Mouse (Mus musculus): Measurements from ENCODE around the gene Riok1. TPM values are rescaled to one million over a fixed set of nuclear protein-coding genes. Genes with fewer than 3 reads are reported as not detected.

Riok1 gene
- polyA plus RNA-seq, 1 experiment = 56.8 TPM

DNA sequence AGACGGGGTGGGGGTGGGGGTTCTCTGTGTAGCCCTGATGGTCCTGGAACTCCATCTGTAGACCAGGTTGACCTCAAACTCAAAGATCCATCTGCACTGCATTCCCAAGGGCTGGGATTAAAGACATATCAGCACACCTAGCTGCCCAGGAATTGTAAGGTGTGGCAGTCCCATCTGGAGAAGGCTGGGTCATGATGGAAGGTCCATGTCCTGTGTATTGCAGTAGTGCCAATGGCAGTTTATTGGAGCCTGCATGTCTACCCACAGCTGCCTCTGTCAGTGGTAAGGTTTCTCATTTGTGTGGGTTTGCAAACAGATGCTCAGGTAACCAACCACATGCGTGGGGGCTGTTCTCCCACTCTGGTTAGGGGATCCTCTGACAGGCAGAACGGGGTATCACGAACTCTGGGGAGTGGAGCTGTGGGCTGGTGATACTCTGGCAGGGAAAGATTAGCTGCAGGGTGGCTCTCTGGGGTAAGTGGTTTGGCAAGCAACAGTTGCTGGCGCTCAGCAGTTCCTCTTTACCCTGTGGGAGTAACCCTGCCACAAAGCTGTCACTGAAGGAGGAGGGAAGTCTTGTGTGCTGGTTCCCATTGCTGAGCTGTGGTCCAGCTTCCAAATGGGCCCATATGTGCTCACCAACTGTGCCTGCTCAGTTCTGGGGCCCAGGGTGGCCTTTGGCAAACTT lies 26.9 kb upstream of the Riok1 start:
- no peak for TF ChIP-seq CTCF (IDR thresholded peaks at IDR 0.05; ENCODE audit: borderline replicate concordance, insufficient read depth, low read length)
- TF ChIP-seq POLR2A (IDR thresholded peaks at IDR 0.05; ENCODE audit: low read depth, low read length) = no peak
- H3K4me1 ChIP-seq (ENCODE audit: control insufficient read depth, insufficient read depth, low read length) = peaks cover 7% of the 10 kb centered on the region
- H3K27ac ChIP-seq (ENCODE audit: insufficient read depth, low read length) = no peak overlapping the region
- H3K4me3 ChIP-seq (ENCODE audit: insufficient read depth, low read length) = no peak overlapping the region

DNA sequence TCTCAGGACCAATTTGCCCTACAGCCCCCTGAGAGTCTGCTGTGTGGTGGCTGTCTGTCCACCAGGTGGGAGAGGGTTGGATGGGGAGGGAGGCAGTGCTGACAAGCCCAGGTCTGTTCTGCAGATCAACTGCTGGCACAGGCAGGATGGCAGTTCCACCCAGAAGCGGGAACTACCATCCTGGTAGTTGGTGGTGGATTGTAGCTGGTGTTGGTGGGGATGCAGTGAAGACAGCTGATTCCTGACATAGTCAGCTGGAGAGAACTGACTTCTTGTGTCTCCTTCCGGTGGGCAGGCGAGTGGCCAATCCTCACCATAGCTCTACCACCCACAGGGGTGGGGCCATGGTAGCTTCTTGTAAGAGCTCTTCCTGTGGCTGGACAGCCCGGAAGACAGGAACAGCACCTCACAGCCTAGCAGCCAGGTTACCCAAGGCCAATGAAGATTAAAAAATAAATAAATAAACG lies 26.3 kb upstream of the Riok1 start:
- Histone ChIP-seq H3K27ac (ENCODE audit: insufficient read depth, low read length) (no peak overlapping the region), H3K4me3 (ENCODE audit: insufficient read depth, low read length) (no peak overlapping the region), H3K4me1 (ENCODE audit: control insufficient read depth, insufficient read depth, low read length) (peaks cover 7% of the 10 kb centered on the region)
- no peak for TF ChIP-seq POLR2A (IDR thresholded peaks at IDR 0.05; ENCODE audit: low read depth, low read length)
- no peak for TF ChIP-seq CTCF (IDR thresholded peaks at IDR 0.05; ENCODE audit: borderline replicate concordance, insufficient read depth, low read length)

DNA sequence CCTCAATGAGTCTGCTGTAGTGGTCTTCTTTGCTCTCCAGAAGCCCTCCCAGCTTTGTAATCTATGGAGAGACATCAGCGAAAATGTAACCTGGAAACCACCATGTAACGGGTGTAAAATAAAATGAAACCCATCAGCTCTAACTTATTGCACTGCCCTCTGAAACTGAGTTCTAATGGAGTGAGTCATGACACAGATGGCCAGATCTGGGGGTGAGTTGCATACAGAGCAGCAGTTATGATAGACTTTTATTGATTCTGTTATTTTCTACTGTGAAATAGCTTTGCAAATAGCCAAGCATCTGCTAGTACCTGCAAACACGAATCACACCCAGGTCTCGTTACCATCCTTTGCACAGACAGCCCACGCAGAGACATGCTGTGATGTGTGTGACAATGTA lies 24.4 kb upstream of the Riok1 start:
- H3K4me1 ChIP-seq (ENCODE audit: control insufficient read depth, insufficient read depth, low read length) = peaks cover 7% of the 10 kb centered on the region
- H3K27ac ChIP-seq (ENCODE audit: insufficient read depth, low read length) = peak overlapping the region; percentile 78
- H3K4me3 ChIP-seq (ENCODE audit: insufficient read depth, low read length) = no peak overlapping the region
- TF ChIP-seq CTCF (IDR thresholded peaks at IDR 0.05; ENCODE audit: borderline replicate concordance, insufficient read depth, low read length) (no peak), POLR2A (IDR thresholded peaks at IDR 0.05; ENCODE audit: low read depth, low read length) (no peak)

DNA sequence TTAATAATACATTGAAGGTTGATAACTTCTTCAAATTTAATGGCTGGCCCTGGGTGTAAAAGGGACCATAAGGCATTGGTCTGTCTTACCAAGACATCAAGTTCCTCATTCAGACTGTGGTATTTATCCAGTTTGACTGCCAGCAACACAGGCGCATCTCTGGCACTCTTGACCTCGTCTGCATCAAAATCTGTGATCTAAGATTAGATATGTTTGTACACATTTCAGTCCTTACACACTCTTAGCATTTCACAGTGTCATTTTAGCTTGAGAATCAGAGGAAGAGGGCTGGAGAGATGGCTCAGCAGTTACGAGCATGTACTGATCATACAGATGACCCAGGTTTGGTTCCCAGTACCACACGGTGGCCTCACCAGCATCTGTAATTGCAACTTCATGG lies 21.2 kb upstream of the Riok1 start:
- no peak overlapping the region for H3K27ac ChIP-seq (ENCODE audit: insufficient read depth, low read length)
- no peak overlapping the region for H3K4me3 ChIP-seq (ENCODE audit: insufficient read depth, low read length)
- H3K4me1 ChIP-seq (ENCODE audit: control insufficient read depth, insufficient read depth, low read length) = peaks cover 7% of the 10 kb centered on the region
- no peak for TF ChIP-seq CTCF (IDR thresholded peaks at IDR 0.05; ENCODE audit: borderline replicate concordance, insufficient read depth, low read length)
- TF ChIP-seq POLR2A (IDR thresholded peaks at IDR 0.05; ENCODE audit: low read depth, low read length) = no peak

DNA sequence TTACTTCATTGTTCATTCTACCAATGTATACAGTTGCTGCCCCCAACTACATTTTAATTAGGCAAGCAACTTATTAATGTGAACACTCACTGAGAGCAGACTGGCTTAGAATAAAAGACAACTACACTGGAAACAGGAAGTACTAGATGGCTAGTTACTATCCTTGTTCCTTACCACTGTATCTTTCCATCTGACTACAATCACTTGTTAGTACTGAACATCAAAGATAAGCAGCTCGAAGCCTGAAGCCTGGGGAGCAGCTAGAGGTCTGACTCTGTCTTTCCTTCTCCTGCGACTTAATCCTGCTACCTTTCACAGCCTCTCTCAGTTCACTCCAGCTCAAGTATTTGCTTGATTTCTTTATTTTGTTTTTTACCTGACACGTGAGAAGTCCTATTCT lies 18.0 kb upstream of the Riok1 start:
- no peak overlapping the region for H3K4me3 ChIP-seq (ENCODE audit: insufficient read depth, low read length)
- H3K4me1 ChIP-seq (ENCODE audit: control insufficient read depth, insufficient read depth, low read length) = no peaks in the 10 kb centered on the region
- TF ChIP-seq POLR2A (IDR thresholded peaks at IDR 0.05; ENCODE audit: low read depth, low read length) (no peak), CTCF (IDR thresholded peaks at IDR 0.05; ENCODE audit: borderline replicate concordance, insufficient read depth, low read length) (no peak)

DNA sequence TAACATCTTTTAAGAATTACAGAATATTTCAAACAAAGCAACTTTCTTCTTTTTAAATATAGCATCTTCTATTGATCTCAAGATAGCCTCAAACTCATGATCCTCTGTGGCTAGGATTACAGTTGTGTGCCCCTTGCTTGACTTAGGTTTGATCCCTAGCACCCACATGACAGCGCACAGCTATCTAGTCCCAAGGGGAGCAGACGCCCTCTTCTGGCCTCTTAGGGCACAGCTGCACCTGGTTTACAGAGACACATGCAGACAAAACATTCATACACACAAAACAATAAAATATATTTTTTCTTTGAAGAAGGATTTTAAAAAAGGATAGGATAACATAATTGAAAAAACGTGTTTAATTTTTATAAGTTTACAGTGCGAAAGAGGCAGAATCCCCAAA lies 10.9 kb upstream of the Riok1 start:
- no peak overlapping the region for H3K4me3 ChIP-seq (ENCODE audit: insufficient read depth, low read length)
- no peaks in the 10 kb centered on the region for H3K4me1 ChIP-seq (ENCODE audit: control insufficient read depth, insufficient read depth, low read length)
- TF ChIP-seq POLR2A (IDR thresholded peaks at IDR 0.05; ENCODE audit: low read depth, low read length) = no peak
- TF ChIP-seq CTCF (IDR thresholded peaks at IDR 0.05; ENCODE audit: borderline replicate concordance, insufficient read depth, low read length) = 0 out of 2 replicates have a peak, but pooled peaks have one; percentile 10
- H3K27ac ChIP-seq (ENCODE audit: insufficient read depth, low read length) = no peak overlapping the region

More for the DNA sequence above, 18.0 kb upstream of the Riok1 start:
- no peak overlapping the region for H3K27ac ChIP-seq (ENCODE audit: insufficient read depth, low read length)

DNA sequence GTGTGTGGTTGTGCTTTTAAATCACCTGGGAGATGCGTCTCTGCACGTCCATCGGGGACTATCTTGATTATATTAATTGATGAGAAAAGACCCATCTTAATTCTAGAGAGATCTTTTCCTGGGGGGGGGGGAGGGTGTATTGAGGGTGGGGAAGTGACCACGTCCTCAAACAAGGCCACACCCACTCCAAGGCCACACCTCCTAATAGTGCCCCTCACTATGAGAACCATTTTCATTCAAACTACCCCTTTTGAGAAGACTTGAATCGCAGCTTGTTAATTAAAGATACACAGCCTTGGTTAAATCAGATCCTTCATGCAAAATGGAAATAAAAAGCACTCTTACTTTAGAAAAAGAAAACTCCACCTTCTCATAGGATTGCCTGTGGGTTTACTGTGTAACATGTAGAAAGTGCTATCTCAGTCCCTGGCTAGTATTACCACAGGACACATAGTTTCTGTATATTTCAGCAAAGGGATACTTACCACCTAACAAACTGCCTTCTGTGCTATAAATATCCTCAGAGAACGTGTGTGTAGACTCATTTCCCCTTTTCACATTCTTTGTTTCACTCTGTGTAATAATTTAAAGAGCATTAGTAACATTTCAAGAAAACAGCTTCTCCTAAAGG lies 9.1 kb upstream of the Riok1 start:
- Histone ChIP-seq H3K4me3 (ENCODE audit: insufficient read depth, low read length) (no peak overlapping the region), H3K27ac (ENCODE audit: insufficient read depth, low read length) (no peak overlapping the region), H3K4me1 (ENCODE audit: control insufficient read depth, insufficient read depth, low read length) (no peaks in the 10 kb centered on the region)
- TF ChIP-seq POLR2A (IDR thresholded peaks at IDR 0.05; ENCODE audit: low read depth, low read length) = no peak
- TF ChIP-seq CTCF (IDR thresholded peaks at IDR 0.05; ENCODE audit: borderline replicate concordance, insufficient read depth, low read length) = no peak

DNA sequence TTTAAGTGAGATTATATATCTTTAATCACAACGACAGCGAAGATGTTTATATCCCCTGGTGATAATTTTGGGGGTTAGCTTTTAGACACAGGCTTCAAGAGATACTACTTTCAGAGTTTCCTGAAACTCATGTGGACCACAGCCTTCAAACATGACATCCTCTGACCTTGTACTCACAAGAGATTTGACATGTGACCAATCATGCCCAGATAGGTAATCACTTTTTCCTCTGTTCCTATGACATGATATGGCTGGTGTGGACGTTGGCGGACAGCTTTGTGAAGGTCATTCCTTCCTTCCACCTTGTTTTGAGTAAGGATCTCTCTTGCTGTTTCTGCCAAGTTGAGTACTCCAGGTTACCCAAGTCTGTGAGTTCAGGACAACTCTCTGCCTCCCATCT lies 8.4 kb upstream of the Riok1 start:
- TF ChIP-seq CTCF (IDR thresholded peaks at IDR 0.05; ENCODE audit: borderline replicate concordance, insufficient read depth, low read length) = no peak
- Histone ChIP-seq H3K27ac (ENCODE audit: insufficient read depth, low read length) (no peak overlapping the region), H3K4me1 (ENCODE audit: control insufficient read depth, insufficient read depth, low read length) (no peaks in the 10 kb centered on the region), H3K4me3 (ENCODE audit: insufficient read depth, low read length) (no peak overlapping the region)

DNA sequence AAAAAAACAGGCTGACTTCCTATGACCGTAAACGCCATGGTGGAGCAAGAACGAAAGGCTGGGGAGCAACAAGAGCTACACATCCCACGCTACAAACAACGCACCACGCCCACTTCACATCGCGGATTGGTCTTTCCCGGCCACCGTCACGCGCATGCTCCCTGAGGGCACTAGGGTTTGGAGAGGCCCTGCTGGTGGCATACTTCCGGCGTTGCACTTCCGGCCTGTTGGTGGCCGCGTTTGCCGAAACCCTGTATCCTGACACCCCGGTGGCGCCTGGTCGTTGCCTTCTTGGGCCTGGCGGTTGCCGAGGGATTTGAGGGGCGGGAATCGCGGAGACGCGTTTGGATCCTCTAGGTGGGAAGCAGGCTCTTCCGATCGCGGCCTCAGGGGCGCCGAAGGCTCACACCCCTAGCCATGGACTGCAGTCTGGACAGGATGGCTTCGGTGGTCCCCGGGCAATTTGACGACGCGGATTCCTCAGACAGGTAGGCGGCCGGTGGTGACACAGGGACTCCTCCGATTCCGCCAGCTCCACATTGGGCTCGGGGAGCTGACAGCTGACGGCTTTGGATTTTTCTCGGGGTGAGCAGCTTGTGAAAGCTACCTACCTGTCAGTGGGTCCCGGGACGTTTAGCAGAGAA lies 371 bp downstream of the Riok1 start, which contains the start of gene Cage1:
Gene Cage1 (minus strand): TSS at position 26 of the 644 bp plus-strand sequence.
- peaks cover 3% of the 10 kb centered on the region for H3K4me1 ChIP-seq (ENCODE audit: control insufficient read depth, insufficient read depth, low read length)
- peak within 1 kb of the TSS; percentile 85 for H3K4me3 ChIP-seq (ENCODE audit: insufficient read depth, low read length)
- peak within 1 kb of the TSS; percentile 56 for H3K27ac ChIP-seq (ENCODE audit: insufficient read depth, low read length)
- TF ChIP-seq CTCF (IDR thresholded peaks at IDR 0.05; ENCODE audit: borderline replicate concordance, insufficient read depth, low read length) (no peak), POLR2A (IDR thresholded peaks at IDR 0.05; ENCODE audit: low read depth, low read length) (peak; percentile 83)

DNA sequence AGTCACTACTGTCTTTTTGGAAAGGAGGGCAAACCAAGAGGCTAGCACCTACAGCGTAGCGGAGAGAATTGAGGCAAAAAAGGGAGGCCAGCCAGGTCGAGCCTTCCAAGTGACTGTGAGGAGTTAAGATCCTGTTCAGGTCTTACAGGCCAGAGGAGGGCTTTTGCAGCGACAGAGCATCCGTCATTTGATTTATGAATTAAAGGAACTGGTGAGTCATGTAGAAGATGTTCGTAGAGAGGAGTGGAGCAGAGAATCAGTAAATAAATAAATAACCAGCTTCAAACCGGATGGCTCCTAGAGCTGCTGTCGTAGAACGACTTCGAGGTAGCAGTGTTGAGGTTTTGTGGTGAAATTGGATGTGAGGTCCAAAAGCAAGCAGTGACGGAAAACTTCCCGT lies 1.0 kb downstream of the Riok1 start:
- no peak for TF ChIP-seq POLR2A (IDR thresholded peaks at IDR 0.05; ENCODE audit: low read depth, low read length)
- TF ChIP-seq CTCF (IDR thresholded peaks at IDR 0.05; ENCODE audit: borderline replicate concordance, insufficient read depth, low read length) = no peak
- no peak overlapping the region for H3K27ac ChIP-seq (ENCODE audit: insufficient read depth, low read length)
- peak overlapping the region; percentile 85 for H3K4me3 ChIP-seq (ENCODE audit: insufficient read depth, low read length)
- H3K4me1 ChIP-seq (ENCODE audit: control insufficient read depth, insufficient read depth, low read length) = peaks cover 3% of the 10 kb centered on the region

Data from embryonic fibroblast, embryonic 13.5 days (primary cell).